33 mouse cellular contexts compared by ENCODE assay signal in the genomic region with DNA sequence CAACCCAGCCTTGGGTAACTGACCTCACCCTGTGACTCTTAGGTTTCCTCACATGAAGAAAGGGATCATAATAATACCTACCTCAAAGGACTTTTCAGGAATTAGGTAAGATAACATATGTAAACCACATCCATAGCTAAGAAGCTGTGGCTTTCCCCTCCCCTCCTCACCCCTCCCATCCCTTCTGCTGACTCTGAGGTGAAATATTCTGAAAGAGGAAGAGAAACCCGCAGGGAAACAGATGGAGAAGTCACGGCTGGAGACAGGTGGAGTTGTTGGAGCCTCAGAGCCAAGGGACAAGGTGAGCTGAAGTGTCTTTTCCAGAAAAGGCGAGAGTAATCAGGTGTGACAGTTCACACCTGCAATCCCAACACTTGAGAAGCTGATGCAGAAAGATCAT. TPM values are rescaled to one million over a fixed set of nuclear protein-coding genes. Genes with fewer than 3 reads are reported as not detected.
DNase-seq lines count a peak whose midpoint lies in the region; ATAC-seq lines count a peak whose summit lies in the region.
"Had no signal": no experiment of that assay in that cellular context is flagged by ENCODE, and none has a peak within 500 bp of the region (broad histone marks: within the 10 kb centered on the region; RNA-seq: fewer than 3 reads in every experiment).

No protein-coding gene starts in this region.

- DNase-seq in thymus, postnatal 0 days (ENCODE audit: low spot score) = peak; percentile 7
- no peak for DNase-seq in thymus, postnatal 10 days (ENCODE audit: low spot score in 2 of 2)
- DNase-seq in c-Kit-positive CD71-negative TER-119-negative erythroid progenitor cells, embryonic 14.5 days (ENCODE audit: low read depth) = peak; percentile 24
- DNase-seq in gastrocnemius, adult 8-10 months (ENCODE audit: low spot score in 2 of 2) = no peak
- DNase-seq in lung, postnatal 25 days (ENCODE audit: low spot score) = no peak
- DNase-seq: adrenal gland, postnatal 25 days; gastrocnemius, postnatal 36 days; heart, postnatal 10 days; kidney, adult 11 months; lung, postnatal 4 days; right cerebral cortex, postnatal 25 days; spleen, adult 18-20 months; thymus, adult 18-20 months; thymus, postnatal 4 days had no signal

- peak; percentile 84 for ATAC-seq in granulocyte monocyte progenitor cell, adult 5-6 weeks (replicated peaks; ENCODE audit: poor library complexity, severe bottlenecking)
- no peak for ATAC-seq in monocyte, adult 5-6 weeks (replicated peaks; ENCODE audit: insufficient number of reproducible peaks, low FRiP score, low TSS enrichment, poor library complexity, severe bottlenecking)
- ATAC-seq: forebrain, embryonic 14.5 days; inflammation-experienced regulatory T-cells, adult 6 months; midbrain, embryonic 15.5 days had no signal

RNA-seq across cellular contexts. Expression of gene Elf3, which starts 34.2 kb away (rescaled TPM):
- 4.4 and 5.0 TPM in 2 replicates for polyA plus RNA-seq in thymus, postnatal 0 days (2015; fragmentation: Nextera tagmentation; extraction: Ambion mirVana)
- not detected in 2 replicates for total RNA-seq in granulocyte monocyte progenitor cell, adult 5-6 weeks (2014; fragmentation: Nextera tagmentation)
- not detected in 2 replicates for total RNA-seq in granulocyte monocyte progenitor cell, adult 5-6 weeks (2017)
- 1 to 10 TPM in 1 of 4 experiments, under 1 TPM in 3; 0.20 to 1.2 (median 0.58) TPM for total RNA-seq in gastrocnemius, adult 8-10 months (2022)
- 0.19 TPM in 1 of 3 replicates, not detected in the others for total RNA-seq in monocyte, adult 5-6 weeks (2017)
- total RNA-seq: gastrocnemius, postnatal 36 days; layer of hippocampus, adult 18-20 months; layer of hippocampus, postnatal 14 days; left cerebral cortex, adult 2 months; left cerebral cortex, postnatal 36 days; MEL had no signal
- polyA plus RNA-seq: inflammation-experienced regulatory T-cells, adult 6 months had no signal

RNA-seq across cellular contexts. Expression of gene Gpr37l1, which starts 56.7 kb away (rescaled TPM):
- 0.09 and 0.13 TPM in 2 replicates for polyA plus RNA-seq in thymus, postnatal 0 days (2015; fragmentation: Nextera tagmentation; extraction: Ambion mirVana)
- not detected in 2 replicates for total RNA-seq in granulocyte monocyte progenitor cell, adult 5-6 weeks (2014; fragmentation: Nextera tagmentation)
- not detected in 2 replicates for total RNA-seq in granulocyte monocyte progenitor cell, adult 5-6 weeks (2017)
- total RNA-seq in gastrocnemius, adult 8-10 months (2022) = under 1 TPM; 0.15 to 0.36 (median 0.27) TPM
- not detected in 3 replicates for total RNA-seq in monocyte, adult 5-6 weeks (2017)
- total RNA-seq: MEL; neutrophil, adult 5-6 weeks had no signal
- polyA plus RNA-seq: embryonic facial prominence, embryonic 11.5 days; heart, embryonic 13.5 days; hindbrain, embryonic 10.5 days; inflammation-experienced regulatory T-cells, adult 6 months; kidney, embryonic 14.5 days; liver, embryonic 11.5 days; liver, embryonic 16.5 days; lung, embryonic 16.5 days; neural tube, embryonic 11.5 days had no signal

RNA-seq across cellular contexts. Expression of gene Rnpep, which starts 59.7 kb away (rescaled TPM):
- polyA plus RNA-seq in thymus, postnatal 0 days (2015; fragmentation: Nextera tagmentation; extraction: Ambion mirVana) = 58.1 and 66.1 TPM in 2 replicates
- total RNA-seq in granulocyte monocyte progenitor cell, adult 5-6 weeks (2014; fragmentation: Nextera tagmentation) = 118 and 165 TPM in 2 replicates
- total RNA-seq in granulocyte monocyte progenitor cell, adult 5-6 weeks (2017) = 82.9 and 91.2 TPM in 2 replicates
- 10 to 100 TPM; 12.6 to 15.4 (median 13.5) TPM for total RNA-seq in gastrocnemius, adult 8-10 months (2022)
- 66.6 to 85.9 TPM (median 71.4 TPM) in 3 replicates for total RNA-seq in monocyte, adult 5-6 weeks (2017)

Comparison
In these comparisons a context has a peak if more than half of its experiments do, and no peak if none do; other contexts are left out.
1. DNase-seq: peak in thymus, postnatal 0 days (single experiment) and c-Kit-positive CD71-negative TER-119-negative erythroid progenitor cells, embryonic 14.5 days (single experiment); none in thymus, postnatal 10 days (0 of 2), gastrocnemius, adult 8-10 months (0 of 2) and lung, postnatal 25 days (single experiment).